Mouse (Mus musculus) liver, embryonic 11.5 days (tissue): Measurements from ENCODE around the gene Sh3pxd2b. TPM values are rescaled to one million over a fixed set of nuclear protein-coding genes. Genes with fewer than 3 reads are reported as not detected.

Source experiments
- ATAC-seq: fragments of 200-750 bp; cut with Nextera tagmentation; replicated peaks from 2 replicates; pipeline ENCODE4 v1.8.0; 2017; ENCODE audit warnings: moderate number of reproducible peaks, mild to moderate bottlenecking, moderate TSS enrichment, moderate library complexity; ENCODE audit not compliant: low FRiP score
- DNase-seq: peaks from one replicate; pipeline ENCODE4 v3.0.0-alpha.2; 2017; ENCODE audit warnings: low spot score
- H3K27ac ChIP-seq: fragments of 300-500 bp; sonication (generic); 2 replicates; pipeline ENCODE4 v1.5.1; 2014; ENCODE audit warnings: mild to moderate bottlenecking, low read depth, low read length, control low read depth
- H3K27me3 ChIP-seq: fragments of 300-500 bp; sonication (generic); replicated peaks from 2 replicates; pipeline ENCODE4 v1.6.1; 2014; ENCODE audit warnings: low read length, mixed read lengths; ENCODE audit not compliant: control insufficient read depth, insufficient read depth
- H3K36me3 ChIP-seq: fragments of 300-500 bp; sonication (generic); 2 replicates; pipeline ENCODE4 v1.6.1; 2014; ENCODE audit warnings: mild to moderate bottlenecking, low read length, moderate library complexity, mixed read lengths; ENCODE audit not compliant: control insufficient read depth, insufficient read depth
- H3K4me1 ChIP-seq: fragments of 300-500 bp; sonication (generic); replicated peaks from 2 replicates; pipeline ENCODE4 v1.6.1; 2014; ENCODE audit warnings: low read length, mixed read lengths; ENCODE audit not compliant: control insufficient read depth, insufficient read depth
- H3K4me2 ChIP-seq: fragments of 300-500 bp; sonication (generic); 2 replicates; pipeline ENCODE4 v1.6.1; 2014; ENCODE audit warnings: mild to moderate bottlenecking, control low read depth, moderate library complexity
- H3K4me3 ChIP-seq: fragments of 300-500 bp; sonication (generic); 2 replicates; pipeline ENCODE4 v1.5.1; 2014; ENCODE audit warnings: low read depth, low read length, control low read depth
- H3K9ac ChIP-seq: fragments of 300-500 bp; sonication (generic); 2 replicates; pipeline ENCODE4 v1.6.1; 2014; ENCODE audit warnings: low read depth, low read length, control low read depth
- H3K9me3 ChIP-seq: fragments of 300-500 bp; sonication (generic); 2 replicates; pipeline ENCODE4 v1.6.1; 2016; ENCODE audit warnings: low read length, inconsistent platforms, mixed read lengths; ENCODE audit not compliant: control insufficient read depth
- WGBS: fragments of 180-500 bp; shearing (Covaris S2); extraction: QIAGEN DNeasy Blood & Tissue Kit; methylation state at CpG from one replicate; pipeline ENCODE4 v1.1.7; 2014; 5-methylcytosine and 5-hydroxymethylcytosine counted together
- polyA plus RNA-seq: library from polyadenylated mRNA; unstranded; fragments of >200 nt; fragmentation: Nextera tagmentation; extraction: Ambion mirVana; gene quantifications from 2 replicates; pipeline ENCODE4 v1.2.1, GENCODE M21; 2014

The Sh3pxd2b gene
- polyA plus RNA-seq, 1 experiment from 2014 or later: 8.2 TPM

DNA sequence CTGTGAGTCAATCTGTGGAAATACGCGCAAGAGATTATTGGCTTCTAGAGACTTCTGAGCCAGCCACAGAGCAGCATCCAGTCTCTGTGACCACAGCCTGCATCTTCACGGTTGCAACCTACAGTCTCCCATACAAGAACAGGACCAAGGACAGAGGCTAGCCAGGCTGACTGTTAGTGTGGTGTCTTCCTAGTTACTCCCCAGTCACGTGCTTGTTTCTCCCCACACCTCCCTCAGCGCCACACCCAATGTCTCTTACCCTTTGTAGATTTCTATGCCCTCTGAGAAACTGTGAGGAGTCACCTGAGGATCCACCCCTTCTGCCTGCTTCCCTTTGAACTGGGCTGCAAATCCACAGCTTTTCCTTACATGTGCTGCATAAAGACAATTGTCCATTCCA lies 72.4 kb downstream of the Sh3pxd2b start:
- no peak overlapping the region for H3K27ac ChIP-seq
- H3K27me3 ChIP-seq: no peaks in the 10 kb centered on the region
- no peaks in the 10 kb centered on the region for H3K9me3 ChIP-seq
- DNase-seq (no peak), ATAC-seq (no peak)
- peaks cover 12% of the 10 kb centered on the region; the same call in 1 of the 2 replicates for H3K36me3 ChIP-seq
- H3K4me2 ChIP-seq: no peak overlapping the region
- H3K4me3 ChIP-seq: no peak overlapping the region
- 77% methylated on average over 5 of the region's 5 CpGs for WGBS
- no peaks in the 10 kb centered on the region for H3K4me1 ChIP-seq
- no peak overlapping the region for H3K9ac ChIP-seq

DNA sequence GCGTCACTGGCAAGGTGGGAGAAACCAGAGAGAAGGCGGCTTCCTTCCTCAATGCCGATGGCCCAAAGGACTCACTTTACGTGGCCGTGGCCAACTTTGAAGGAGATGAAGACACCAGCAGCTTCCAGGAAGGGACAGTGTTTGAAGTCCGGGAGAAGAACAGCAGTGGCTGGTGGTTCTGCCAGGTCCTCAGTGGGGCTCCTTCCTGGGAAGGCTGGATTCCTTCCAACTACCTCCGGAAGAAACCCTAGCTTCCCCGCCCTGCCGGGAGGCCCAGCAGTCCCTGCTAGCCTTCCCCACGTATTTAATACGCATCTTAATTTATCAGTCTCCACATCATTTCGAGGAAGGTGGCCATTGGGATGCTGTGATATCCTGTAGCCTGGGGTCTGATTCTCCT lies 75.7 kb downstream of the Sh3pxd2b start:
- Histone ChIP-seq H3K9me3 (no peaks in the 10 kb centered on the region), H3K4me2 (no peak overlapping the region), H3K36me3 (peaks cover 12% of the 10 kb centered on the region; the same call in 1 of the 2 replicates), H3K27me3 (no peaks in the 10 kb centered on the region), H3K4me1 (no peaks in the 10 kb centered on the region), H3K27ac (no peak overlapping the region), H3K9ac (no peak overlapping the region), H3K4me3 (no peak overlapping the region)
- no peak for DNase-seq
- ATAC-seq: no peak
- 85% methylated on average over 12 of the region's 12 CpGs for WGBS

GRCm38 (mm10) chr11:32424600-32424999 lies 77.0 kb downstream of the Sh3pxd2b start:
- no peak for ATAC-seq
- no peaks in the 10 kb centered on the region for H3K9me3 ChIP-seq
- H3K36me3 ChIP-seq: peaks cover 12% of the 10 kb centered on the region; the same call in 1 of the 2 replicates

GRCm38 (mm10) chr11:32425043-32425658 lies 77.5 kb downstream of the Sh3pxd2b start:
- no peak for ATAC-seq
- H3K27me3 ChIP-seq: no peaks in the 10 kb centered on the region
- 70% methylated on average over 10 of the region's 10 CpGs for WGBS

More at GRCm38 (mm10) chr11:32424600-32424999, 77.0 kb downstream of the Sh3pxd2b start:
- Histone ChIP-seq H3K4me3 (no peak overlapping the region), H3K27me3 (no peaks in the 10 kb centered on the region), H3K4me2 (no peak overlapping the region), H3K9ac (no peak overlapping the region), H3K27ac (no peak overlapping the region), H3K4me1 (no peaks in the 10 kb centered on the region)
- WGBS: 71% methylated on average over 4 of the region's 4 CpGs
- DNase-seq: no peak

DNA sequence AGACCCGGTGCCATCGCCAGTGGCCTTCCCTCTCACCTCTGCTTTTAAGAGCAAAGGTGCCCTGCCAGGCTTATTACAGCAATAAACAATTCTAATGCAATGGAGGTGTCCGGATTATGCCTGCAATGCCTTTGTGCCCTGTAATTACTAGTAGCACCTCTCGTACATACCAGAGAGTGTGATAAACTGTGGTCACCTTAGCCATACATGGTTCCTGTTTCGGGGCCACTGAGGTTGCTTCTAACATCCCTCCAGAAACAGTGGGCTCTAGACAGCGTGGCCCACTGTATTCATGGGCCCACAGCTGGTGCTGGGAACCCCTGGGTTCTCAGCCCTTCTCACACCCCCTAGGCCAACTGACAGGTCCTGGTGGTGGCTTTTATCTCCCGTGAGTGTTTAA lies 79.9 kb downstream of the Sh3pxd2b start:
- no peak overlapping the region for H3K4me3 ChIP-seq
- ATAC-seq: no peak
- no peaks in the 10 kb centered on the region for H3K27me3 ChIP-seq
- WGBS: 72% methylated on average over 7 of the region's 7 CpGs
- H3K27ac ChIP-seq: no peak overlapping the region
- no peak overlapping the region for H3K9ac ChIP-seq
- H3K4me2 ChIP-seq: no peak overlapping the region
- H3K9me3 ChIP-seq: no peaks in the 10 kb centered on the region
- peaks cover 12% of the 10 kb centered on the region; the same call in 1 of the 2 replicates for H3K36me3 ChIP-seq
- no peaks in the 10 kb centered on the region for H3K4me1 ChIP-seq
- no peak for DNase-seq

More at GRCm38 (mm10) chr11:32425043-32425658, 77.5 kb downstream of the Sh3pxd2b start:
- H3K27ac ChIP-seq: no peak overlapping the region
- peaks cover 12% of the 10 kb centered on the region; the same call in 1 of the 2 replicates for H3K36me3 ChIP-seq
- no peak overlapping the region for H3K4me3 ChIP-seq
- no peak overlapping the region for H3K4me2 ChIP-seq
- no peak for DNase-seq
- no peaks in the 10 kb centered on the region for H3K4me1 ChIP-seq
- no peak overlapping the region for H3K9ac ChIP-seq
- H3K9me3 ChIP-seq: no peaks in the 10 kb centered on the region

DNA sequence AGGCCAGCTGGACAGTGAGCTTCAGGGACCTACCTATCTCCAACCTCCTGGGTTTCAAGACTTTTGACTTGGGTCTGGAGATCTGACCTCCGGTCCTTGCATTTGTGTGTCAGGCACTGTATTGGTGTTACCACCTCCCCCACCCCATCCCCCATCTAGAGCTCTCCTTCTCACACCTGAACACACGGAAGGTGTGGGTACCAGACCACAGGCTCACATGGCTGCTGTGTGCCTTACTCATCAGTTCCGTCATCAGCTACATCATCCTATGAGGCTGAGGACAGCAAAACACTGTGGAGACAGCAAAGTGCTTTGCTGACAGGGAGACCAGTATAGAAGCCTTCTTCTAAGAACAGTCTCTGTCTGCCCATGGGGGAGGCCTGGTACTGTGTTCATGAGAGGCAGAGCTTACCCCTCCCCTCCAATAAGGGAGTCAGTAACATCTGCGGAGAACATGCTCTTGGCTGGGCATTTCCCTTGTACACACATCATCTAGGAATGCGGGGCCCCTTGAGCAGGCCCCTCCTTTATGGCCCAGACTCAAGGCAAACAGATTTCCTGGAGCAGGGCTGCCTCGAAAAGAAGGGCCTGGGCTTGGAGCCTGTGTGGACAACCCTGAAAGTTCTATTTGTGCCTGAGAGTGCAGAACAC lies 87.9 kb downstream of the Sh3pxd2b start:
- 62% methylated on average over 6 of the region's 6 CpGs for WGBS
- Histone ChIP-seq H3K27me3 (no peaks in the 10 kb centered on the region), H3K9ac (no peak overlapping the region), H3K27ac (no peak overlapping the region), H3K9me3 (no peaks in the 10 kb centered on the region), H3K4me1 (no peaks in the 10 kb centered on the region), H3K4me3 (no peak overlapping the region), H3K4me2 (no peak overlapping the region), H3K36me3 (no peaks in the 10 kb centered on the region)
- DNase-seq (no peak), ATAC-seq (no peak)

DNA sequence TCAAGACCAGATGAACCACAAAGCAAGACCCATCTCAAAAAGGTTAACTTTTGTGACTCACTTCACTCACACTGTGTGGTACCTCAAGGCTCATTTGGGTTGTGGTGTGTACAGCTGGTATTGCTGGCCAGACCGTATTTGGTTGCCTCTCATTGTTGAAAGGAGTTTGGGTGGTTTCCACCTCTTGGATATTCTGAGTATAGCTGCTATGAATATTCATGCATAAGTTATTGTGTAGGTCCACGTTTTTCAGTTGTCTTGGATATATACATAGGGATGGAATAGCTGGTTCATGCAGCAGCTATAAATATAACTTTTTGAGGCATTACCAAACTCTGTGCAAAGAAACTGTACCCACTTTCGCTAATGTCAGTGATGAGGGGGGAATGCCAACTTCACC lies 95.0 kb downstream of the Sh3pxd2b start:
- 61% methylated on average over 3 of the region's 3 CpGs for WGBS
- H3K9me3 ChIP-seq: no peaks in the 10 kb centered on the region

GRCm38 (mm10) chr11:32444266-32444665 lies 96.6 kb downstream of the Sh3pxd2b start:
- no peak for ATAC-seq
- no peak overlapping the region for H3K27ac ChIP-seq
- WGBS: 47% methylated on average over 1 of the region's 1 CpGs
- H3K27me3 ChIP-seq: no peaks in the 10 kb centered on the region
- H3K4me3 ChIP-seq: no peak overlapping the region
- no peak overlapping the region for H3K9ac ChIP-seq
- no peak for DNase-seq
- H3K9me3 ChIP-seq: no peaks in the 10 kb centered on the region
- H3K36me3 ChIP-seq: no peaks in the 10 kb centered on the region
- no peak overlapping the region for H3K4me2 ChIP-seq
- H3K4me1 ChIP-seq: peaks cover 4% of the 10 kb centered on the region; the same call in 1 of the 2 replicates

More for the DNA sequence above, 95.0 kb downstream of the Sh3pxd2b start:
- H3K9ac ChIP-seq: no peak overlapping the region
- H3K4me1 ChIP-seq: peaks cover 4% of the 10 kb centered on the region; the same call in 1 of the 2 replicates
- no peaks in the 10 kb centered on the region for H3K36me3 ChIP-seq
- no peak overlapping the region for H3K4me3 ChIP-seq
- no peak for DNase-seq
- H3K4me2 ChIP-seq: no peak overlapping the region
- no peak for ATAC-seq
- H3K27ac ChIP-seq: no peak overlapping the region
- H3K27me3 ChIP-seq: no peaks in the 10 kb centered on the region

DNA sequence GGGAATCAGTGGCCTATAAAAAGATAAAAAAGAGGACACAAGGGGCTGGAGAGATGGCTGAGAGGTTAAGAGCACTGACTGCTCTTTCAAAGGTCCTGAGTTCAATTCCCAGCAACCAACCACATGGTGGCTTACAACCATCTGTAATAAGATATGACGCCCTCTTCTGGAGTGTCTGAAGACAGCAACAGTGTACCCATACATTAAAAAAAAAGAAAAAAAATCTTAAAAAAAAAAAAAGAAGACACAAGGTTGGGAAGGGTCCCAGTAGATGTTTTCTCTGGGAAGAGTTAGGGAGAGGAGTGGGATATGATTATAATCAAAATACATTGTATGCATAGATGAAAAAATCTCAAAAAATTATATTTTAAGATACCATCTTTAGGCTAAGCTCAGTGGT lies 97.5 kb downstream of the Sh3pxd2b start:
- Histone ChIP-seq H3K4me1 (peaks cover 4% of the 10 kb centered on the region; the same call in 1 of the 2 replicates), H3K27me3 (no peaks in the 10 kb centered on the region), H3K4me2 (no peak overlapping the region), H3K36me3 (no peaks in the 10 kb centered on the region), H3K9me3 (no peaks in the 10 kb centered on the region), H3K4me3 (no peak overlapping the region), H3K27ac (no peak overlapping the region), H3K9ac (no peak overlapping the region)
- ATAC-seq (no peak), DNase-seq (no peak)
- WGBS: 68% methylated on average over 1 of the region's 1 CpGs
